Mouse (Mus musculus) embryonic facial prominence, embryonic 13.5 days (tissue): Measurements from ENCODE around the gene Nme7. TPM values are rescaled to one million over a fixed set of nuclear protein-coding genes. Genes with fewer than 3 reads are reported as not detected.
A peak's percentile ranks its signal among the peaks of the same experiment; 100 is the strongest.

Experiments
- ATAC-seq: fragments of 200-750 bp; cut with Nextera tagmentation; 2 replicates; pipeline ENCODE4 v1.8.0; 2017; ENCODE audit warnings: low read depth; ENCODE audit not compliant: insufficient number of reproducible peaks, insufficient read depth, low FRiP score, low TSS enrichment
- H3K27ac ChIP-seq: fragments of 300-500 bp; sonication (generic); 2 replicates; pipeline ENCODE4 v1.5.1; 2015; ENCODE audit warnings: moderate library complexity, mild to moderate bottlenecking, inconsistent platforms
- H3K27me3 ChIP-seq: fragments of 300-500 bp; sonication (generic); 2 replicates; pipeline ENCODE4 v1.6.1; 2015; ENCODE audit warnings: mild to moderate bottlenecking, inconsistent platforms
- H3K36me3 ChIP-seq: fragments of 300-500 bp; sonication (generic); 2 replicates; pipeline ENCODE4 v1.6.1; 2015; ENCODE audit warnings: mild to moderate bottlenecking, inconsistent platforms
- H3K4me1 ChIP-seq: fragments of 300-500 bp; sonication (generic); 2 replicates; pipeline ENCODE4 v1.6.1; 2015; ENCODE audit warnings: inconsistent platforms
- H3K4me2 ChIP-seq: fragments of 300-500 bp; sonication (generic); 2 replicates; pipeline ENCODE4 v1.6.1; 2015; ENCODE audit warnings: moderate library complexity, mild to moderate bottlenecking, inconsistent platforms
- H3K4me3 ChIP-seq: fragments of 300-500 bp; sonication (generic); 2 replicates; pipeline ENCODE4 v1.5.1; 2015; ENCODE audit warnings: mild to moderate bottlenecking, inconsistent platforms
- H3K9ac ChIP-seq: fragments of 300-500 bp; sonication (generic); 2 replicates; pipeline ENCODE4 v1.6.1; 2015; ENCODE audit warnings: mild to moderate bottlenecking, inconsistent platforms
- H3K9me3 ChIP-seq: fragments of 300-500 bp; sonication (generic); 2 replicates; pipeline ENCODE4 v1.6.1; 2016; ENCODE audit warnings: inconsistent platforms
- WGBS: fragments of 180-500 bp; shearing (Covaris S2); methylation state at CpG from one replicate; pipeline ENCODE4 v1.1.7; 2015; ENCODE audit warnings: mixed read lengths; 5-methylcytosine and 5-hydroxymethylcytosine counted together
- polyA plus RNA-seq: library from polyadenylated mRNA; unstranded; fragments of >200 nt; fragmentation: Nextera tagmentation; extraction: Ambion mirVana; gene quantifications from 2 replicates; pipeline ENCODE4 v1.2.1, GENCODE M21; 2015

Nme7 gene
- polyA plus RNA-seq, 1 experiment from 2014 or later, result 48.3 TPM

DNA sequence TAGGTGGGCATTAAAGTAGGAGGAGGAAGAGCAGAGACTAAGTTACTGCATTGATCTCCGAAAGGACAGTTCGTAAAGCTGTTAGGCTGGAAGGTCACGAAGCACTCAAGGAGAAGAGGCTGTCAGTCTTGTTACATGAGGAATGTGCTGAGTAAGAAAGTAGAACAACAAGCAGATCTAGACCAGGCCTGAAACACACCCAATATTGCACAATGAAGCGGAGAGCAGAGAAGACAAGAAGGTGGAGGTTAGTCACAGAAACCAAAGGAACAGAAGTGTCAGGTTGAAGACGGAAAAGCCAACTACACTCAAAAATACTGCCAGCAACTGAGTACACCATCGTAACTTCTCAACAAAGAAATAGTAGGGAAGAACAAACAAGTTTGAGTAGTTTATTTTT is 9.8 kb upstream of the Nme7 start:
- Histone ChIP-seq H3K9me3 (no peaks in the 10 kb centered on the region), H3K4me2 (no peak overlapping the region), H3K27ac (no peak overlapping the region), H3K4me3 (no peak overlapping the region), H3K36me3 (peaks cover 67% of the 10 kb centered on the region), H3K27me3 (no peaks in the 10 kb centered on the region), H3K9ac (no peak overlapping the region), H3K4me1 (no peaks in the 10 kb centered on the region)
- WGBS, result 92% methylated on average over 6 of the region's 6 CpGs
- no peak for ATAC-seq

DNA sequence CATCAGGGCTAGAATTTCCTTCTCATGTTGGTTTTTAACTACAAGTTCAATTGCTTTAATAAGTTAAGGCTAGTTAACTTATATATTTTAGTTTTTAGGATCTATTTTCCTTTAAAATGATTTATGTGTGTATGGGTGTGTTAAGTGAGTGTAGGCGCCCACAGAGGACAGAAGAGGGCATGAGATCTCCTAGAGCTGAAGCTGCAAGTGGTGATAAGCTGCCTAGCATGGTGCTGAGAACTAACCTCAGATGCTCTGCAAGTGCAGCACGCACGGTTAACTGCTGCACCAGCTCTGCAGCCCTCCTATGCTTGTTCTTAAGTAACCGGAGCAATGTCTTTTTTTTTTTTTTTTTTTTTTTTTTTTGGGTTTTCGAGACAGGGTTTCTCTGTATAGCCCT is 7.4 kb upstream of the Nme7 start:
- H3K27me3 ChIP-seq, result no peaks in the 10 kb centered on the region
- no peak overlapping the region for H3K27ac ChIP-seq
- H3K4me2 ChIP-seq, result no peak overlapping the region
- no peak overlapping the region for H3K4me3 ChIP-seq
- H3K36me3 ChIP-seq, result peaks cover 79% of the 10 kb centered on the region
- H3K4me1 ChIP-seq, result no peaks in the 10 kb centered on the region
- 95% methylated on average over 4 of the region's 5 CpGs for WGBS
- no peak for ATAC-seq
- no peak overlapping the region for H3K9ac ChIP-seq
- H3K9me3 ChIP-seq, result no peaks in the 10 kb centered on the region

DNA sequence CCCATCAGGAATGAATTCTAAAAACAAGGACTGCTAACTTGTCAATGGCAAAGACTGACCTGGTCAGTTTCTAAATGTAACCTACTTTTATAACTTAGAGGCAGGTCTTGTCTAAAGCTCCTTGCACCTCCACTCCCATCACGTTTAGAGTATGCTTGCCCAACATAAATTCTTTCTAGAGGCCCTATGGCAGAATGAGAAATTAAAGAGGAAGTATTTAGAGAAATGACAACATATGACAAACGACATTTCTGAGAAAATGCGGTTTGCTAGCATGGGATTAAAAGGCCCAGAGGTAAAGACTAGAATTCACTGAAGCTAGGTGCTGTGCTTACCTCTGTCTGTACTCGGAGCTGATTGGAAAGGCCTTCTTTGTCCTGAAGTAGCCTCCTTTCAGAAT is 2.0 kb upstream of the Nme7 start:
- peaks cover 58% of the 10 kb centered on the region for H3K36me3 ChIP-seq
- H3K9ac ChIP-seq, result no peak overlapping the region
- H3K27ac ChIP-seq, result no peak overlapping the region
- H3K4me1 ChIP-seq, result peaks cover 14% of the 10 kb centered on the region
- 91% methylated on average over 4 of the region's 4 CpGs for WGBS
- no peak overlapping the region for H3K4me3 ChIP-seq
- H3K9me3 ChIP-seq, result no peaks in the 10 kb centered on the region
- ATAC-seq, result no peak
- H3K27me3 ChIP-seq, result no peaks in the 10 kb centered on the region
- H3K4me2 ChIP-seq, result no peak overlapping the region

DNA sequence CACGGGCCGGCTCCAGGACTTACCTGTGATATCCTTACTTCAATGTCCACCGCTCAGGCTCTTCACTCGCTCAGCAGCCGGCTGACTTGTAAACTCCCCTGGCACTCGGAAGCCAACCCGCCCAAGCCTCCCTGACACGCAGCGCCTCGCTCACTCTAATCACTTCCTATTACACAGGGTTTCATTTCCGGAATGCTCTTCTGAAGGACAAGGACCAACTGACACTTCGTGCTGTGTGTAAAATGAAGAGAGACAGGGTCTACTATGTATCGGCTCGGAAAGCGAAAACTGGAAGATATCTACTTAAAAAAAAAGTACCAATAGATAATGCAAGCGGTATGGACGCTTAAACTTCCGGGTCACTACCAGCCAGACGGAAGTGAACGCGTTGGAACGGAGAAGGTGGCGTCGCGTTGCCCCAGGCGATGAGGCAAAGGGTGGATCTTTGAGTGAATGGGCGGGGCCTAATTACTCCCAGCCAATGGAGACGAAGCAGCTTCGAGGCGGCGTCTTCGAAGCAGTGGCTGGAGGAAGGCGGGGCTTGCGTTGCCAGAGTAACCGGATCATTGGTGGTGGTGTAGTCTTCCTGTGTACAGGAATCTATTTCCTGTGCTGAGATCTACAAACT is 3.3 kb downstream of the Nme7 start, which contains the start of gene Blzf1:
Gene Blzf1 (minus strand): TSS at position 366 of the 628 bp plus-strand sequence.
- Histone ChIP-seq H3K27ac (peak within 1 kb of the TSS; percentile 62), H3K4me3 (peak within 1 kb of the TSS; percentile 85), H3K4me2 (peak within 1 kb of the TSS; percentile 75), H3K27me3 (no peaks in the 10 kb centered on the region), H3K9ac (peak within 1 kb of the TSS; percentile 83), H3K4me1 (peaks cover 22% of the 10 kb centered on the region), H3K36me3 (peaks cover 10% of the 10 kb centered on the region), H3K9me3 (no peaks in the 10 kb centered on the region)
- under 1% methylated on average over 35 of the region's 35 CpGs for WGBS
- peak; percentile 95 for ATAC-seq

DNA sequence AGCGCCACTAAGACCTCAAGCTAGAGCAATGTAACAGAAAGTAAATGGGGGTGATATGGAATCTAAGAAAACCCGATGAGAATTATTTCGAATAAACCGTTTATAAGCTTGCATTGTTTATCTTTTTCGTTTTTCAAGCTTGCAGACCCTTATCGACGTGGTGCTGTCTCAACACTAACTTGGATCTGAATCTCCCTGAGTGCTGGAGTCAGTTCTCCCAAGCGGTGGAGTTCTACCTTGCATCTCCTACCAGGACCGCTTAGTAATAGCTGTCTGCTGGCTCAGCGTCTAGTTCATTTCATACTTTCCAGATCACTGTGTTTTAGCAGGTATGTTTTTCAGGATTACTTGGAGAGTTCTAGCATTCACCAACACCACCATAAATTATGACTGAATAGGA is 4.0 kb downstream of the Nme7 start:
- H3K27ac ChIP-seq, result peak overlapping the region; percentile 34; the same call in 1 of the 2 replicates
- H3K4me1 ChIP-seq, result peaks cover 22% of the 10 kb centered on the region
- peak overlapping the region; percentile 75 for H3K4me2 ChIP-seq
- H3K9me3 ChIP-seq, result no peaks in the 10 kb centered on the region
- peak overlapping the region; percentile 67 for H3K9ac ChIP-seq
- WGBS, result 12% methylated on average over 10 of the region's 10 CpGs
- no peaks in the 10 kb centered on the region for H3K27me3 ChIP-seq
- H3K4me3 ChIP-seq, result peak overlapping the region; percentile 85
- ATAC-seq, result no peak
- peaks cover 8% of the 10 kb centered on the region for H3K36me3 ChIP-seq

DNA sequence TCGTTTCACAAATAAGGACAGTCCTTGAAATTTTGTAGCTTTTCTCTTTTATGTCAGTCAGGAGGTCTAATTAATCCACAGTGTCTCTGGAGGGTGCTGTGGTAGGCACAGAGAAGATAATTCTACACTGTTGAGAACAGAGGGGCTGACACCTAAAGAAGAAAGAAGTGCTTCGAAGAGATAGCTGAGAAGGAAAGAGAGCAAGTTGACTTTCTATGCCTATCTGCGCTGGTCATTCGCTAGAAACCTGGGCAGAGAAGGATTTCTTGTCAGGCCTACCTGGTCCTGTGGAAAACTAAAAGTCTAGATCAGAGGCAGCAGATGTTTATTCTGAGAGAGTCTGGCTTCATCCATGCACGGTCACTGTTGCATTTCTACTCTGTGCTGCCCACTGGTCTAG is 10.2 kb downstream of the Nme7 start:
- no peaks in the 10 kb centered on the region for H3K27me3 ChIP-seq
- H3K9ac ChIP-seq, result no peak overlapping the region
- ATAC-seq, result no peak
- no peak overlapping the region for H3K4me2 ChIP-seq
- no peaks in the 10 kb centered on the region for H3K9me3 ChIP-seq
- WGBS, result 92% methylated on average over 5 of the region's 5 CpGs
- peaks cover 22% of the 10 kb centered on the region for H3K36me3 ChIP-seq
- no peak overlapping the region for H3K4me3 ChIP-seq
- H3K27ac ChIP-seq, result no peak overlapping the region
- no peaks in the 10 kb centered on the region for H3K4me1 ChIP-seq

DNA sequence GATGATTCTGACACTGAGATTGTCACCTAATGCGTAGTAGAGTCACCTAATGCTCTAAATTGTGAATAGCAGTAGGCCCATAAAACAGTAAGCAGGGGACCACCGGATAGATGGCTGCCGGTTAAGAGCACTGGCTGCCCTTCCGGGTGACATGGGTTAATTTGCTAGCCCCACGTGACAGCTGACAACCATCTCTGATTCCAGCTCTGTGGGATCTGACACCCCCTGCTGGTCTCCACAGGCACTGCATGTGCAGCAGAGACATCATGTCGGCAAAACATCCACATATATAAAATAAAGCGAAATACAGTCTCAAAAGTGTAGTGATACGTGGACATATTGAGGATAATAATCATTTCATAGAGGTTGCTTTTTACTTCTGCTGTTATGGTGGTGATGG is 11.3 kb downstream of the Nme7 start:
- Histone ChIP-seq H3K4me1 (no peaks in the 10 kb centered on the region), H3K36me3 (peaks cover 22% of the 10 kb centered on the region), H3K27ac (no peak overlapping the region), H3K9me3 (no peaks in the 10 kb centered on the region), H3K4me3 (no peak overlapping the region), H3K9ac (no peak overlapping the region), H3K27me3 (no peaks in the 10 kb centered on the region), H3K4me2 (no peak overlapping the region)
- ATAC-seq, result no peak
- 68% methylated on average over 8 of the region's 8 CpGs for WGBS

DNA sequence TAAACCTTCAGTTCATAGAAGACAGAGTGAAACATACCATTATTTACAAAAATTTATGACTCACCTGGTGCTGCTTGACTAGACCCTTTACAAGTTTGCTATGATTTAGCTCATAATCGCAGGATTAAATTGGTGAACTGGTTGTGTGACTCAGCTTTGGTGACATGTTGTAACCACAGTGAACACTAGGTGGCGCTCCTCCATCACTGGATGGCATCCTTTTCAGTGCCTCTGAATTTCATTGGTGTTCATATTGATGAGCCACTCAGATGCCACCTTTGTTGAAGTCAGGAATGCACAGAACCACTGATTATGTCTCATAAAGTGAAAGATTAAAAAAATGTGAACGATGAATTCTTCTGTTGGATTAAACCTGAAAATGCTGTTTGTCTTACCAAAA is 12.8 kb downstream of the Nme7 start:
- no peaks in the 10 kb centered on the region for H3K4me1 ChIP-seq
- no peak for ATAC-seq

DNA sequence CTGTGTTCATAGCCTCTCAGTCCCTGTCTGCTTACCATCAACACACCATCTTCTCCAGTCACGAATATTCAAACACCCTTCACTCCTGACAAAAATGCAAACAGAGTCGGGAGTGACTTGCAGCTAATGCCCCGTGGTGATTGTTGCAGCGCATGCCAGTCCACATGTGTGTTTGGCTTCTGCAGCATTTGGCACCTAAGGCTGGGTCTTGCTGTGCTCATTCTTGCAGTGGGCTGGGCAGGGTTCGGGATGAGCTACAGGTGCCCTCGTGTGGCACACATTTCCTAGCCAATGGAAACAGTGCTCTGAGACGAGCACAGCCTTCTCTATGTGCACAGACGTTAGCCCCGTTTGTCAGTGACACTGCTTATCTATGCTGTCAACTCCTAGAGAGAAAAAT is 13.3 kb downstream of the Nme7 start:
- Histone ChIP-seq H3K4me3 (no peak overlapping the region), H3K9ac (no peak overlapping the region), H3K27ac (no peak overlapping the region), H3K9me3 (no peaks in the 10 kb centered on the region), H3K27me3 (no peaks in the 10 kb centered on the region), H3K36me3 (peaks cover 22% of the 10 kb centered on the region), H3K4me1 (no peaks in the 10 kb centered on the region), H3K4me2 (no peak overlapping the region)
- 86% methylated on average over 9 of the region's 9 CpGs for WGBS
- ATAC-seq, result no peak

More for the DNA sequence above, 12.8 kb downstream of the Nme7 start:
- Histone ChIP-seq H3K27me3 (no peaks in the 10 kb centered on the region), H3K4me3 (no peak overlapping the region), H3K27ac (no peak overlapping the region), H3K36me3 (peaks cover 22% of the 10 kb centered on the region), H3K4me2 (no peak overlapping the region), H3K9ac (no peak overlapping the region), H3K9me3 (no peaks in the 10 kb centered on the region)
- WGBS, result 37% methylated on average over 3 of the region's 3 CpGs

DNA sequence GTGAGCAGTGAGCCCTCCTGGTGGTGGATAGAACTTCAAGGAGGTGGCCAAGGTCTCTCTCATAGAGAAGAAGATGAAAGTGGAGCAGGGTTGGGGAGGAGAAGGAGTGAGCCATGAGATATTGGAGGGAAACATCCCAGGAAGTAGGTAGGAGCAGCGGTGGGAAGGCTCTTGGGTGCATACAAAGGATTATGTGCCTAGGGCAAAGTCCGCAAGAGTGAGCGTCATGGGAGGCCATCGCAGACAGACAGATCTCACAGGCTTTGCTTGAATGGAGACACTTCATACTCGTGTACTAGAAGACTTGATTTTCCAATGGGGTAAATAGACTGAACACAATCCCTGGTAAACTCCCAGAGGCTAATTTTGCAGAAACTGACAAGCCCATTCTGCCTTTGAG is 14.6 kb downstream of the Nme7 start:
- H3K9me3 ChIP-seq, result no peaks in the 10 kb centered on the region
- WGBS, result 91% methylated on average over 5 of the region's 5 CpGs

DNA sequence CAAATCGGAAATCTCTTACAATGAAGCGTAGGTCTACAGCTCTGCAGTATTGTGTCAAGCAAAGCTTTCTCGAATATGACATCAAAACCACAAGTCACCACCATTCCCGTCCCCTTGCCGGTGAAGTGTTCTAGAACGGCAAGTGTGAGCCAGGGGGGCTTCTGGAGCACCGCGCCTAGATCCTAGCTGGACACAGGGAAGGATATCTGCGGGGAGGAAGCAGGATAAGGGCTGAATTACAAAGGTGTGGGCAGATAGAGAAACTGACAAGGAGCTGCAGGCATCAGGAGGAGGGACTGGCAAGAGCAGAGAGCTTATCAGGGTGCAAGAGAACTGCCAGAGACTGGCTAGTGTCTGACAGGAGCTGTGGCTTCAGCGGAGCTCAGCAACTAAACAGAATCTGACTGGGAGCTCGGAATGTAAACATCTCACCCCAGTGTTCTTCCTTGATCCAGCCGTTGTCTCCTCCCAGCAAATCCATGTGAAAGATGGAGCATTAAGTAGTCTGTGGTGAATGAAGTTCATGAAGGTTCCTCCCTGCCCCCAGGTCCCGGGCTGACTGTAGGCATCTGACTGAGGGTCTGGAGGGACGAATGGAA is 15.7 kb downstream of the Nme7 start:
- Histone ChIP-seq H3K9me3 (no peaks in the 10 kb centered on the region), H3K27ac (no peak overlapping the region), H3K4me2 (no peak overlapping the region), H3K27me3 (no peaks in the 10 kb centered on the region), H3K9ac (no peak overlapping the region), H3K36me3 (peaks cover 9% of the 10 kb centered on the region; the same call in 1 of the 2 replicates), H3K4me3 (no peak overlapping the region), H3K4me1 (no peaks in the 10 kb centered on the region)
- 85% methylated on average over 14 of the region's 14 CpGs for WGBS
- no peak for ATAC-seq

More for the DNA sequence above, 14.6 kb downstream of the Nme7 start:
- Histone ChIP-seq H3K4me2 (no peak overlapping the region), H3K4me3 (no peak overlapping the region), H3K36me3 (peaks cover 16% of the 10 kb centered on the region; the same call in 1 of the 2 replicates), H3K4me1 (no peaks in the 10 kb centered on the region), H3K27ac (no peak overlapping the region), H3K27me3 (no peaks in the 10 kb centered on the region), H3K9ac (no peak overlapping the region)
- ATAC-seq, result no peak

DNA sequence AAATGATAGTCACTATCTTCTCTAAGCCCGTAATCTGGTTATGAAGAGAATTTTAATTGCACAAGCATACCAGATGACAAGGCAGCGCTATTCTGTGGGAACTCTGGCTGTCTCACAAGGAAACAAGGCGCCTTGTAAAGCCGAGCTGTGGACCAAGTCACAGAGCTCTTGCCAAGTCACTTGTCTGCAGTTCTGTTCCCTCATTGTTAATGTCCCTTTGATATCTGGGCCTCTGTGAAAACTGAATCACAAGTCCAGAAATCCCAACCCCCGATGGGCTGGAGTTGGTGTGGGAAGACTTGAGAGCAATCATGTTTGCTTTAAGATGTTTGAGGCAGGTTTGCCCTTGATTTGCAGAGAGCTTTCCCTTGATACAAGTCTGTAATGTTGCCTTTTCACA is 16.8 kb downstream of the Nme7 start:
- H3K4me1 ChIP-seq, result no peaks in the 10 kb centered on the region
- H3K27me3 ChIP-seq, result no peaks in the 10 kb centered on the region
- H3K4me3 ChIP-seq, result no peak overlapping the region
- 84% methylated on average over 5 of the region's 5 CpGs for WGBS
- ATAC-seq, result no peak
- peaks cover 5% of the 10 kb centered on the region; the same call in 1 of the 2 replicates for H3K36me3 ChIP-seq
- no peaks in the 10 kb centered on the region for H3K9me3 ChIP-seq
- H3K4me2 ChIP-seq, result no peak overlapping the region
- no peak overlapping the region for H3K27ac ChIP-seq
- H3K9ac ChIP-seq, result no peak overlapping the region
